ENCODE assay signal across 7 mouse cellular contexts in the genomic region with DNA sequence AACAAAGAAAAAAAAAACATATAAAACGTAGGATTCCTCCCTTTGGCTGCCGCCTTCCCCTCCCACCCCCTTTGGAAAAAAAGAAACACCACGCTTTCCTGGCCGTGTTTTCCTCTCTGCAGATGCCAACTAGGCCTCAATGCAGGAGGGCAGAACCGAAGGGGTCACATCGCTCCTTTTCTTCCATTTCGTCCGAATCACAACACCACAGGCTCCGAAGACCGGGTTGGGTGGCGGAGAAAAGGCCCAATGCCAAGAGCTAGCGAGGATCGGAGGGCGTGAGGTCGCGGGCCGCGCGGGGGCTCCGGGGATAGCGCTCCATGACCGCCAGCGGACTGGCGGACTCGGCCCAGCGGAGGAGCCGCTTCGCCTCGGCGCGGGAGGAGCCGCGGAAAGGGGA. TPM values are rescaled to one million over a fixed set of nuclear protein-coding genes. Genes with fewer than 3 reads are reported as not detected.
DNase-seq lines count a peak whose midpoint lies in the region; ATAC-seq and TF ChIP-seq lines count a peak whose summit lies in the region.

No protein-coding gene starts in this region.

- no peak for TF ChIP-seq CTCF in liver, postnatal 0 days (IDR thresholded peaks at IDR 0.05; ENCODE audit: low read depth)
- TF ChIP-seq CTCF in stomach, postnatal 0 days (IDR thresholded peaks at IDR 0.05; ENCODE audit: low read depth) = no peak

- no peak for DNase-seq in lung, postnatal 4 days
- no peak for DNase-seq in embryonic facial prominence, embryonic 10.5 days (ENCODE audit: low spot score)
- DNase-seq in liver, postnatal 0 days = no peak
- no peak for DNase-seq in stomach, postnatal 0 days (ENCODE audit: low spot score)
- no peak for DNase-seq in layer of hippocampus, adult 9-10 months (ENCODE audit: low spot score)

- WGBS in lung, embryonic 15.5 days = under 1% methylated on average over 28 of the region's 33 CpGs
- under 1% methylated on average over 33 of the region's 33 CpGs for WGBS in embryonic facial prominence, embryonic 10.5 days
- 0% methylated on average over 21 of the region's 33 CpGs for WGBS in heart, embryonic 14.5 days
- WGBS in liver, postnatal 0 days (ENCODE audit: insufficient replicate concordance) = under 1% methylated on average over 26 of the region's 33 CpGs
- under 1% methylated on average over 21 of the region's 33 CpGs for whole genome bisulfite sequencing in stomach, postnatal 0 days

- H3K9ac ChIP-seq in lung, embryonic 15.5 days = peak overlapping the region; percentile 92
- H3K9ac ChIP-seq in heart, embryonic 14.5 days (ENCODE audit: low read length) = peak overlapping the region; percentile 99
- H3K9ac ChIP-seq in liver, postnatal 0 days (replicated peaks) = peak overlapping the region; percentile 98
- H3K9ac ChIP-seq in stomach, postnatal 0 days (ENCODE audit: low read length) = peak overlapping the region; percentile 90

- no peak for ATAC-seq in lung, embryonic 15.5 days (ENCODE audit: borderline replicate concordance, extremely low read depth, low FRiP score, low TSS enrichment)
- ATAC-seq in heart, embryonic 14.5 days (ENCODE audit: insufficient number of reproducible peaks, insufficient read depth, low FRiP score, low read depth) = no peak
- no peak for ATAC-seq in liver, postnatal 0 days
- ATAC-seq in stomach, postnatal 0 days (ENCODE audit: low FRiP score, low TSS enrichment) = no peak

- H3K4me1 ChIP-seq in lung, embryonic 15.5 days = peaks cover 63% of the 10 kb centered on the region
- H3K4me1 ChIP-seq in embryonic facial prominence, embryonic 10.5 days = peaks cover 73% of the 10 kb centered on the region
- H3K4me1 ChIP-seq in heart, embryonic 14.5 days (ENCODE audit: control insufficient read depth in 2 of 2, insufficient read depth in 2 of 2, low read length in 2 of 2) = peaks cover 24 to 60% of the 10 kb centered on the region in 2 experiments
- H3K4me1 ChIP-seq in liver, postnatal 0 days (ENCODE audit: insufficient read depth) = peaks cover 62% of the 10 kb centered on the region
- peaks cover 22% of the 10 kb centered on the region for H3K4me1 ChIP-seq in stomach, postnatal 0 days (replicated peaks; ENCODE audit: control insufficient read depth, insufficient read depth)

- peak overlapping the region; percentile 81 for H3K4me2 ChIP-seq in lung, embryonic 15.5 days
- peak overlapping the region; percentile 97 for H3K4me2 ChIP-seq in heart, embryonic 14.5 days (ENCODE audit: low read length)
- H3K4me2 ChIP-seq in liver, postnatal 0 days (ENCODE audit: low read depth, low read length) = peak overlapping the region; percentile 92
- peak overlapping the region; percentile 82 for H3K4me2 ChIP-seq in stomach, postnatal 0 days (replicated peaks; ENCODE audit: low read depth)

- H3K36me3 ChIP-seq in lung, embryonic 15.5 days = no peaks in the 10 kb centered on the region
- peaks cover 15% of the 10 kb centered on the region; the same call in 1 of the 2 replicates for H3K36me3 ChIP-seq in embryonic facial prominence, embryonic 10.5 days (replicated peaks)
- H3K36me3 ChIP-seq in heart, embryonic 14.5 days (ENCODE audit: control insufficient read depth, insufficient read depth, low read length) = no peaks in the 10 kb centered on the region
- no peaks in the 10 kb centered on the region; the same call in 1 of the 2 replicates for H3K36me3 ChIP-seq in liver, postnatal 0 days (replicated peaks; ENCODE audit: insufficient read depth, low read length)
- no peaks in the 10 kb centered on the region for H3K36me3 ChIP-seq in stomach, postnatal 0 days (ENCODE audit: control insufficient read depth, insufficient read depth, low read length)

- no peaks in the 10 kb centered on the region for H3K27me3 ChIP-seq in lung, embryonic 15.5 days
- H3K27me3 ChIP-seq in embryonic facial prominence, embryonic 10.5 days (replicated peaks; ENCODE audit: low read depth, poor library complexity, severe bottlenecking) = no peaks in the 10 kb centered on the region
- H3K27me3 ChIP-seq in heart, embryonic 14.5 days (ENCODE audit: control insufficient read depth, insufficient read depth, low read length) = no peaks in the 10 kb centered on the region
- no peaks in the 10 kb centered on the region for H3K27me3 ChIP-seq in liver, postnatal 0 days (ENCODE audit: insufficient read depth, low read length)
- no peaks in the 10 kb centered on the region for H3K27me3 ChIP-seq in stomach, postnatal 0 days (ENCODE audit: control insufficient read depth, insufficient read depth, low read length)

- peak overlapping the region; percentile 98 for H3K27ac ChIP-seq in lung, embryonic 15.5 days
- H3K27ac ChIP-seq in embryonic facial prominence, embryonic 10.5 days (replicated peaks) = peak overlapping the region; percentile 94
- H3K27ac ChIP-seq in heart, embryonic 14.5 days (replicated peaks in 1 of 2; ENCODE audit: control insufficient read depth in 1 of 2, insufficient read depth in 1 of 2, low read depth in 2 of 2, low read length in 2 of 2) = peak overlapping the region; percentile 99 to 100
- H3K27ac ChIP-seq in liver, postnatal 0 days (ENCODE audit: low read depth) = peak overlapping the region; percentile 99
- peak overlapping the region; percentile 96 for H3K27ac ChIP-seq in stomach, postnatal 0 days (replicated peaks)

- no peak for TF ChIP-seq EP300 in liver, postnatal 0 days (IDR thresholded peaks at IDR 0.05; ENCODE audit: low read depth)
- TF ChIP-seq EP300 in stomach, postnatal 0 days (optimal IDR thresholded peaks at IDR 0.05) = no peak

- peak overlapping the region; percentile 86 for H3K4me3 ChIP-seq in lung, embryonic 15.5 days
- H3K4me3 ChIP-seq in embryonic facial prominence, embryonic 10.5 days = peak overlapping the region; percentile 95
- peak overlapping the region; percentile 80 to 96 for H3K4me3 ChIP-seq in heart, embryonic 14.5 days (ENCODE audit: control insufficient read depth in 1 of 2, insufficient read depth in 1 of 2, low read depth in 1 of 2, low read length in 2 of 2)
- peak overlapping the region; percentile 88 for H3K4me3 ChIP-seq in liver, postnatal 0 days (ENCODE audit: low read depth, low read length)
- peak overlapping the region; percentile 88 for H3K4me3 ChIP-seq in stomach, postnatal 0 days (ENCODE audit: low read depth, low read length)

- H3K9me3 ChIP-seq in lung, embryonic 15.5 days = no peaks in the 10 kb centered on the region
- no peaks in the 10 kb centered on the region for H3K9me3 ChIP-seq in embryonic facial prominence, embryonic 10.5 days
- no peaks in the 10 kb centered on the region for H3K9me3 ChIP-seq in heart, embryonic 14.5 days (ENCODE audit: control insufficient read depth, low read length)
- no peaks in the 10 kb centered on the region for H3K9me3 ChIP-seq in liver, postnatal 0 days (ENCODE audit: low read length)
- H3K9me3 ChIP-seq in stomach, postnatal 0 days (ENCODE audit: control insufficient read depth, low read length) = no peaks in the 10 kb centered on the region

RNA-seq across cellular contexts. Expression of a gene that starts 0.5 kb away (rescaled TPM):
- polyA plus RNA-seq in lung, embryonic 15.5 days (2015; fragmentation: Nextera tagmentation; extraction: Ambion mirVana) = 21.1 and 21.2 TPM in 2 replicates
- polyA plus RNA-seq in embryonic facial prominence, embryonic 10.5 days (2016; fragmentation: Nextera tagmentation; extraction: Ambion mirVana) = 22.9 and 23.9 TPM in 2 replicates
- 17.5 and 18.2 TPM in 2 replicates for polyA plus RNA-seq in heart, embryonic 14.5 days (2014; fragmentation: Nextera tagmentation; extraction: Ambion mirVana)
- polyA plus RNA-seq in liver, postnatal 0 days (2015; fragmentation: Nextera tagmentation; extraction: Ambion mirVana) = 13.3 and 13.9 TPM in 2 replicates
- polyA plus RNA-seq in stomach, postnatal 0 days (2015; fragmentation: Nextera tagmentation; extraction: Ambion mirVana) = 11.7 and 13.4 TPM in 2 replicates

RNA-seq across cellular contexts. Expression of a gene that starts 3.5 kb away (rescaled TPM):
- polyA plus RNA-seq in lung, embryonic 15.5 days (2015; fragmentation: Nextera tagmentation; extraction: Ambion mirVana) = 34.4 and 35.1 TPM in 2 replicates
- 47.7 and 51.6 TPM in 2 replicates for polyA plus RNA-seq in embryonic facial prominence, embryonic 10.5 days (2016; fragmentation: Nextera tagmentation; extraction: Ambion mirVana)
- polyA plus RNA-seq in heart, embryonic 14.5 days (2014; fragmentation: Nextera tagmentation; extraction: Ambion mirVana) = 25.3 and 26.2 TPM in 2 replicates
- 14.8 and 16.8 TPM in 2 replicates for polyA plus RNA-seq in liver, postnatal 0 days (2015; fragmentation: Nextera tagmentation; extraction: Ambion mirVana)
- polyA plus RNA-seq in stomach, postnatal 0 days (2015; fragmentation: Nextera tagmentation; extraction: Ambion mirVana) = 13.3 and 17.1 TPM in 2 replicates

RNA-seq across cellular contexts. Expression of a gene that starts 16.5 kb away (rescaled TPM):
- polyA plus RNA-seq in lung, embryonic 15.5 days (2015; fragmentation: Nextera tagmentation; extraction: Ambion mirVana) = 235 and 247 TPM in 2 replicates
- 250 and 258 TPM in 2 replicates for polyA plus RNA-seq in embryonic facial prominence, embryonic 10.5 days (2016; fragmentation: Nextera tagmentation; extraction: Ambion mirVana)
- polyA plus RNA-seq in heart, embryonic 14.5 days (2014; fragmentation: Nextera tagmentation; extraction: Ambion mirVana) = 233 and 237 TPM in 2 replicates
- polyA plus RNA-seq in liver, postnatal 0 days (2015; fragmentation: Nextera tagmentation; extraction: Ambion mirVana) = 123 and 126 TPM in 2 replicates
- 186 and 196 TPM in 2 replicates for polyA plus RNA-seq in stomach, postnatal 0 days (2015; fragmentation: Nextera tagmentation; extraction: Ambion mirVana)

RNA-seq across cellular contexts. Expression of a gene that starts 28.2 kb away (rescaled TPM):
- 63.9 and 65.6 TPM in 2 replicates for polyA plus RNA-seq in lung, embryonic 15.5 days (2015; fragmentation: Nextera tagmentation; extraction: Ambion mirVana)
- 60.3 and 69.6 TPM in 2 replicates for polyA plus RNA-seq in embryonic facial prominence, embryonic 10.5 days (2016; fragmentation: Nextera tagmentation; extraction: Ambion mirVana)
- polyA plus RNA-seq in heart, embryonic 14.5 days (2014; fragmentation: Nextera tagmentation; extraction: Ambion mirVana) = 47.6 and 48.7 TPM in 2 replicates
- polyA plus RNA-seq in liver, postnatal 0 days (2015; fragmentation: Nextera tagmentation; extraction: Ambion mirVana) = 8.5 and 8.8 TPM in 2 replicates
- polyA plus RNA-seq in stomach, postnatal 0 days (2015; fragmentation: Nextera tagmentation; extraction: Ambion mirVana) = 30.2 and 31.2 TPM in 2 replicates

RNA-seq across cellular contexts. Expression of a gene that starts 28.4 kb away (rescaled TPM):
- 1.6 TPM in 2 replicates for polyA plus RNA-seq in lung, embryonic 15.5 days (2015; fragmentation: Nextera tagmentation; extraction: Ambion mirVana)
- polyA plus RNA-seq in embryonic facial prominence, embryonic 10.5 days (2016; fragmentation: Nextera tagmentation; extraction: Ambion mirVana) = 2.0 and 2.3 TPM in 2 replicates
- polyA plus RNA-seq in heart, embryonic 14.5 days (2014; fragmentation: Nextera tagmentation; extraction: Ambion mirVana) = 0.66 and 2.0 TPM in 2 replicates
- polyA plus RNA-seq in liver, postnatal 0 days (2015; fragmentation: Nextera tagmentation; extraction: Ambion mirVana) = 0.13 and 0.18 TPM in 2 replicates
- polyA plus RNA-seq in stomach, postnatal 0 days (2015; fragmentation: Nextera tagmentation; extraction: Ambion mirVana) = 0.29 and 0.41 TPM in 2 replicates
